Mouse (Mus musculus): Measurements from ENCODE around the gene Trmt10a.
"Not testable (repeated sequence)": the region's sequence is repeated elsewhere in the genome, so short reads cannot be mapped to it uniquely, and the experiment has no call there.

Gene Trmt10a

GRCm38 (mm10) chr3:138138146-138138545 lies 5.1 kb upstream of the Trmt10a start:
- DNase-seq: not testable (repeated sequence)

GRCm38 (mm10) chr3:138139663-138140062 lies 3.6 kb upstream of the Trmt10a start:
- no peak for DNase-seq

- DNase-seq: no peak
Measured at GRCm38 (mm10) chr3:138142052-138142732, 1.1 kb upstream of the Trmt10a start.

- DNase-seq: no peak
Measured at GRCm38 (mm10) chr3:138142733-138143314, 424 bp upstream of the Trmt10a start.

- no peak for DNase-seq
Measured at GRCm38 (mm10) chr3:138144060-138144641, 903 bp downstream of the Trmt10a start.

GRCm38 (mm10) chr3:138144642-138145171 lies 1.5 kb downstream of the Trmt10a start, which contains the start of gene Mttp:
Gene Mttp (minus strand): TSS chr3:138144968.
- peak; percentile 20 to 62 for DNase-seq

- DNase-seq: no peak
Measured at GRCm38 (mm10) chr3:138148811-138149210, 5.6 kb downstream of the Trmt10a start.

GRCm38 (mm10) chr3:138155062-138155461 lies 11.8 kb downstream of the Trmt10a start:
- no peak for DNase-seq

GRCm38 (mm10) chr3:138156651-138157050 lies 13.4 kb downstream of the Trmt10a start:
- no peak for DNase-seq

GRCm38 (mm10) chr3:138161623-138162022 lies 18.4 kb downstream of the Trmt10a start:
- no peak for DNase-seq

GRCm38 (mm10) chr3:138162553-138163183 lies 19.4 kb downstream of the Trmt10a start:
- no peak for DNase-seq

GRCm38 (mm10) chr3:138173291-138173690 lies 30.0 kb downstream of the Trmt10a start:
- no peak for DNase-seq

- DNase-seq: no peak
Measured at GRCm38 (mm10) chr3:138175551-138175950, 32.3 kb downstream of the Trmt10a start.

GRCm38 (mm10) chr3:138182019-138182418 lies 38.8 kb downstream of the Trmt10a start:
- no peak for DNase-seq

GRCm38 (mm10) chr3:138183371-138183770 lies 40.1 kb downstream of the Trmt10a start:
- no peak for DNase-seq

GRCm38 (mm10) chr3:138185290-138185689 lies 42.0 kb downstream of the Trmt10a start:
- no peak for DNase-seq

- DNase-seq: no peak
Measured at GRCm38 (mm10) chr3:138185995-138186930, 43.0 kb downstream of the Trmt10a start.

GRCm38 (mm10) chr3:138192260-138192659 lies 49.0 kb downstream of the Trmt10a start:
- DNase-seq: no peak

GRCm38 (mm10) chr3:138193683-138194302 lies 50.5 kb downstream of the Trmt10a start, which contains the start of gene 4930579F01Rik:
Gene 4930579F01Rik (minus strand): TSS chr3:138193825.
- no peak for DNase-seq

- DNase-seq: no peak
Measured at GRCm38 (mm10) chr3:138197093-138197492, 53.8 kb downstream of the Trmt10a start.

- DNase-seq: no peak
Measured at GRCm38 (mm10) chr3:138197556-138197955, 54.3 kb downstream of the Trmt10a start.

All from spleen, adult 18-20 months (tissue).